8 mouse cellular contexts compared by ENCODE assay signal in genomic region chr9:21545351-21545915, GRCm38 (mm10). TPM values are rescaled to one million over a fixed set of nuclear protein-coding genes. Genes with fewer than 3 reads are reported as not detected.
A peak's percentile ranks its signal among the peaks of the same experiment; 100 is the strongest.
DNase-seq lines count a peak whose midpoint lies in the region; ATAC-seq and TF ChIP-seq lines count a peak whose summit lies in the region.

No protein-coding gene starts in this region.

- H3K4me2 ChIP-seq in heart, embryonic 11.5 days: peak overlapping the region; percentile 71
- H3K4me2 ChIP-seq in limb, embryonic 15.5 days: peak overlapping the region; percentile 66
- peak overlapping the region; percentile 66 for H3K4me2 ChIP-seq in stomach, embryonic 15.5 days

- 0 out of 2 replicates have a peak, but pooled peaks cover 3% of the 10 kb centered on the region for H3K36me3 ChIP-seq in heart, embryonic 11.5 days (ENCODE audit: control insufficient read depth, insufficient read depth, low read length)
- H3K36me3 ChIP-seq in E14TG2a.4 (ENCODE audit: insufficient read depth, low read length): peaks cover 22% of the 10 kb centered on the region
- H3K36me3 ChIP-seq in limb, embryonic 15.5 days: peaks cover 11% of the 10 kb centered on the region
- no peaks in the 10 kb centered on the region for H3K36me3 ChIP-seq in stomach, embryonic 15.5 days

- peak overlapping the region; percentile 75 for H3K9ac ChIP-seq in heart, embryonic 11.5 days (ENCODE audit: low read depth, low read length)
- peak overlapping the region; percentile 51 for H3K9ac ChIP-seq in limb, embryonic 15.5 days
- H3K9ac ChIP-seq in stomach, embryonic 15.5 days: peak overlapping the region; percentile 26; the same call in 1 of the 2 replicates

- H3K27me3 ChIP-seq in heart, embryonic 11.5 days (ENCODE audit: control insufficient read depth, insufficient read depth, low read length): no peaks in the 10 kb centered on the region
- H3K27me3 ChIP-seq in E14TG2a.4 (ENCODE audit: insufficient read depth, low read length): no peaks in the 10 kb centered on the region
- no peaks in the 10 kb centered on the region for H3K27me3 ChIP-seq in limb, embryonic 15.5 days
- H3K27me3 ChIP-seq in stomach, embryonic 15.5 days (replicated peaks): no peaks in the 10 kb centered on the region

- whole genome bisulfite sequencing in heart, embryonic 11.5 days (ENCODE audit: insufficient replicate concordance): 10% methylated on average over 9 of the region's 9 CpGs
- WGBS in limb, embryonic 15.5 days: 6% methylated on average over 9 of the region's 9 CpGs
- WGBS in stomach, embryonic 15.5 days: 6% methylated on average over 9 of the region's 9 CpGs

- peak overlapping the region; percentile 98 for H3K27ac ChIP-seq in heart, embryonic 11.5 days (ENCODE audit: low read depth, low read length)
- peak overlapping the region; percentile 12; the same call in 1 of the 2 replicates for H3K27ac ChIP-seq in embryonic fibroblast, embryonic 13.5 days (ENCODE audit: insufficient read depth, low read length)
- peak overlapping the region; percentile 99 for H3K27ac ChIP-seq in limb, embryonic 15.5 days
- H3K27ac ChIP-seq in stomach, embryonic 15.5 days: peak overlapping the region; percentile 95

- no peaks in the 10 kb centered on the region for H3K9me3 ChIP-seq in heart, embryonic 11.5 days (replicated peaks; ENCODE audit: control insufficient read depth, low read length)
- H3K9me3 ChIP-seq in E14TG2a.4 (ENCODE audit: low read length): no peaks in the 10 kb centered on the region
- H3K9me3 ChIP-seq in limb, embryonic 15.5 days: no peaks in the 10 kb centered on the region
- no peaks in the 10 kb centered on the region for H3K9me3 ChIP-seq in stomach, embryonic 15.5 days

- TF ChIP-seq CTCF in E14TG2a.4 (conservative IDR thresholded peaks at IDR 0.05; ENCODE audit: low read length): no peak
- TF ChIP-seq CTCF in embryonic fibroblast, embryonic 13.5 days (IDR thresholded peaks at IDR 0.05; ENCODE audit: borderline replicate concordance, insufficient read depth, low read length): no peak

- DNase-seq in heart, adult 18-20 months: no peak
- DNase-seq in natural killer cell, adult 2 months (ENCODE audit: low spot score in 2 of 2): no peak
- DNase-seq in gastrocnemius, postnatal 14 days: no peak

- H3K4me1 ChIP-seq in heart, embryonic 11.5 days (ENCODE audit: control insufficient read depth, insufficient read depth, low read length): peaks cover 9% of the 10 kb centered on the region
- H3K4me1 ChIP-seq in E14TG2a.4 (replicated peaks; ENCODE audit: low read depth, low read length): peaks cover 43% of the 10 kb centered on the region
- H3K4me1 ChIP-seq in embryonic fibroblast, embryonic 13.5 days (ENCODE audit: control insufficient read depth, insufficient read depth, low read length): peaks cover 3% of the 10 kb centered on the region; the same call in 1 of the 2 replicates
- peaks cover 30% of the 10 kb centered on the region for H3K4me1 ChIP-seq in limb, embryonic 15.5 days
- peaks cover 22% of the 10 kb centered on the region for H3K4me1 ChIP-seq in stomach, embryonic 15.5 days

- TF ChIP-seq POLR2A in embryonic fibroblast, embryonic 13.5 days (IDR thresholded peaks at IDR 0.05; ENCODE audit: low read depth, low read length): no peak

- ATAC-seq in heart, embryonic 11.5 days (replicated peaks; ENCODE audit: insufficient number of reproducible peaks, low FRiP score, low TSS enrichment): peak; percentile 60
- ATAC-seq in limb, embryonic 15.5 days (ENCODE audit: insufficient number of reproducible peaks, low FRiP score, low TSS enrichment, low read depth): peak; percentile 76
- ATAC-seq in stomach, embryonic 15.5 days (ENCODE audit: insufficient read depth, low FRiP score, low read depth): peak; percentile 81

- intact Hi-C loops in gastrocnemius, postnatal 14 days (cut with DNase I; ENCODE audit: low total_unique reads): loop anchor here (5.0 kb wide), 1 partner anchor 42 kb away; no protein-coding TSS in a partner anchor

- peak overlapping the region; percentile 81 for H3K4me3 ChIP-seq in heart, embryonic 11.5 days (ENCODE audit: low read depth, low read length)
- peak overlapping the region; percentile 93 for H3K4me3 ChIP-seq in E14TG2a.4 (replicated peaks; ENCODE audit: low read length)
- peak overlapping the region; percentile 58 for H3K4me3 ChIP-seq in embryonic fibroblast, embryonic 13.5 days (ENCODE audit: insufficient read depth, low read length)
- H3K4me3 ChIP-seq in limb, embryonic 15.5 days: peak overlapping the region; percentile 87
- peak overlapping the region; percentile 84 for H3K4me3 ChIP-seq in stomach, embryonic 15.5 days (replicated peaks)

RNA-seq across cellular contexts. Expression of gene Carm1, which starts 1.3 kb away (rescaled TPM):
- 44.0 and 47.2 TPM in 2 replicates for polyA plus RNA-seq in heart, embryonic 11.5 days (2014; fragmentation: Nextera tagmentation; extraction: Ambion mirVana)
- 10 to 100 TPM; 57.7 to 61.2 TPM for total RNA-seq in heart, adult 18-20 months (2021)
- polyA plus RNA-seq in embryonic fibroblast, embryonic 13.5 days (2011; ENCODE audit: insufficient read length, low read depth, missing spikeins): 96.3 and 105 TPM in 2 replicates
- 47.3 and 53.2 TPM in 2 replicates for polyA plus RNA-seq in limb, embryonic 15.5 days (2015; fragmentation: Nextera tagmentation; extraction: Ambion mirVana)
- 40.0 and 51.1 TPM in 2 replicates for polyA plus RNA-seq in stomach, embryonic 15.5 days (2015; fragmentation: Nextera tagmentation; extraction: Ambion mirVana)
- total RNA-seq in gastrocnemius, postnatal 14 days (2021): 10 to 100 TPM; 62.8 to 68.0 TPM

RNA-seq across cellular contexts. Expression of gene AB124611, which starts 19.5 kb away (rescaled TPM):
- polyA plus RNA-seq in heart, embryonic 11.5 days (2014; fragmentation: Nextera tagmentation; extraction: Ambion mirVana): 1.5 and 1.7 TPM in 2 replicates
- 1 to 10 TPM; 1.2 to 2.9 TPM for total RNA-seq in heart, adult 18-20 months (2021)
- polyA plus RNA-seq in embryonic fibroblast, embryonic 13.5 days (2011; ENCODE audit: insufficient read length, low read depth, missing spikeins): 0.44 TPM in 1 of 2 replicates, not detected in the other
- 3.5 and 3.6 TPM in 2 replicates for polyA plus RNA-seq in limb, embryonic 15.5 days (2015; fragmentation: Nextera tagmentation; extraction: Ambion mirVana)
- 5.3 and 6.0 TPM in 2 replicates for polyA plus RNA-seq in stomach, embryonic 15.5 days (2015; fragmentation: Nextera tagmentation; extraction: Ambion mirVana)
- 1 to 10 TPM; 1.0 to 1.5 TPM for total RNA-seq in gastrocnemius, postnatal 14 days (2021)

RNA-seq across cellular contexts. Expression of gene Tmed1, which starts 35.4 kb away (rescaled TPM):
- 79.8 and 80.9 TPM in 2 replicates for polyA plus RNA-seq in heart, embryonic 11.5 days (2014; fragmentation: Nextera tagmentation; extraction: Ambion mirVana)
- 10 to 100 TPM; 45.3 to 50.9 TPM for total RNA-seq in heart, adult 18-20 months (2021)
- polyA plus RNA-seq in embryonic fibroblast, embryonic 13.5 days (2011; ENCODE audit: insufficient read length, low read depth, missing spikeins): 29.6 and 32.1 TPM in 2 replicates
- 123 and 132 TPM in 2 replicates for polyA plus RNA-seq in limb, embryonic 15.5 days (2015; fragmentation: Nextera tagmentation; extraction: Ambion mirVana)
- polyA plus RNA-seq in stomach, embryonic 15.5 days (2015; fragmentation: Nextera tagmentation; extraction: Ambion mirVana): 85.8 and 90.5 TPM in 2 replicates
- total RNA-seq in gastrocnemius, postnatal 14 days (2021): 10 to 100 TPM; 25.9 to 29.3 TPM

RNA-seq across cellular contexts. Expression of gene Timm29, which starts 47.1 kb away (rescaled TPM):
- polyA plus RNA-seq in heart, embryonic 11.5 days (2014; fragmentation: Nextera tagmentation; extraction: Ambion mirVana): 29.5 and 34.0 TPM in 2 replicates
- total RNA-seq in heart, adult 18-20 months (2021): 10 to 100 TPM; 62.0 to 62.2 TPM
- polyA plus RNA-seq in embryonic fibroblast, embryonic 13.5 days (2011; ENCODE audit: insufficient read length, low read depth, missing spikeins): 29.1 and 31.6 TPM in 2 replicates
- polyA plus RNA-seq in limb, embryonic 15.5 days (2015; fragmentation: Nextera tagmentation; extraction: Ambion mirVana): 28.3 and 31.4 TPM in 2 replicates
- 25.4 and 29.9 TPM in 2 replicates for polyA plus RNA-seq in stomach, embryonic 15.5 days (2015; fragmentation: Nextera tagmentation; extraction: Ambion mirVana)
- total RNA-seq in gastrocnemius, postnatal 14 days (2021): 10 to 100 TPM; 41.4 to 44.5 TPM

RNA-seq across cellular contexts. Expression of gene Yipf2, which starts 47.2 kb away (rescaled TPM):
- polyA plus RNA-seq in heart, embryonic 11.5 days (2014; fragmentation: Nextera tagmentation; extraction: Ambion mirVana): 10.9 and 11.8 TPM in 2 replicates
- total RNA-seq in heart, adult 18-20 months (2021): 1 to 10 TPM; 4.8 to 7.6 TPM
- 7.2 and 7.4 TPM in 2 replicates for polyA plus RNA-seq in embryonic fibroblast, embryonic 13.5 days (2011; ENCODE audit: insufficient read length, low read depth, missing spikeins)
- polyA plus RNA-seq in limb, embryonic 15.5 days (2015; fragmentation: Nextera tagmentation; extraction: Ambion mirVana): 23.3 and 23.6 TPM in 2 replicates
- polyA plus RNA-seq in stomach, embryonic 15.5 days (2015; fragmentation: Nextera tagmentation; extraction: Ambion mirVana): 31.3 and 33.8 TPM in 2 replicates
- 1 to 10 TPM; 4.6 to 5.8 TPM for total RNA-seq in gastrocnemius, postnatal 14 days (2021)

Comparison
In these comparisons a context has a peak if more than half of its experiments do, and no peak if none do; other contexts are left out.
1. H3K27ac ChIP-seq: peak in every context shown above with its lines; median percentile 99 in limb, embryonic 15.5 days; 98 in heart, embryonic 11.5 days; 95 in stomach, embryonic 15.5 days; 12 in embryonic fibroblast, embryonic 13.5 days.